Mouse (Mus musculus): Measurements from ENCODE around the gene Gata5. TPM values are rescaled to one million over a fixed set of nuclear protein-coding genes. Genes with fewer than 3 reads are reported as not detected.

Gene Gata5
- polyA plus RNA-seq, 1 experiment from 2014 or later: 3.9 TPM

- 55% methylated on average over 4 of the region's 4 CpGs for WGBS
- no peak overlapping the region for H3K27ac ChIP-seq (ENCODE audit: low read length)
- ATAC-seq (replicated peaks; ENCODE audit: extremely low read depth, insufficient read depth, low FRiP score): no peak
- H3K4me3 ChIP-seq (ENCODE audit: low read length): no peak overlapping the region
- no peak overlapping the region for H3K4me2 ChIP-seq (ENCODE audit: low read depth, low read length)
- no peaks in the 10 kb centered on the region for H3K36me3 ChIP-seq (ENCODE audit: control insufficient read depth, insufficient read depth)
- H3K4me1 ChIP-seq (ENCODE audit: control insufficient read depth, insufficient read depth, low read length): no peaks in the 10 kb centered on the region; the same call in 1 of the 2 replicates
- H3K9ac ChIP-seq (ENCODE audit: low read length): no peak overlapping the region
- no peaks in the 10 kb centered on the region for H3K27me3 ChIP-seq (ENCODE audit: control insufficient read depth, insufficient read depth, low read length)
- H3K9me3 ChIP-seq (replicated peaks; ENCODE audit: control insufficient read depth, low read length): peaks cover 9% of the 10 kb centered on the region
These were observed 29.9 kb downstream of the Gata5 start for GRCm38 (mm10) chr2:180304554-180304953.

DNA sequence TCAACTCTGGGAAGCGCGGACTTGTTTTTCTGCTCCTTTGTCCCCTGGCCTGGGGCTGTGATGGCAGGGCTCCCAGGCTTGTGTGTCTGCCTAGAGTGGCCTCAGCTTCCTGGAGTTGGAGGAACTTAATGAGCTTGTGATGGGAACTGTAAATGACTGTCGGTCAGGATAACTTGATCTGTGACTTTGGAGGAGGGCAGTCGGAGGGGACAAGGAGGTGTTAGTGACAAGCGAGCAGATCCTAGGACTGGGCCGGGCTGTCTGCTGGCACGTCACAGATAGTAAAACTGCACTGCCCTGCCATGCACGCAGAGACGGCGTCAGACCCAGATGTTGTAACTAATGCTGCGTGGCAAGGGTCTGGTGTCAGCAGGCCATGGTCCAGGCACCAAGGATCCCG lies 31.0 kb downstream of the Gata5 start:
- Histone ChIP-seq H3K4me1 (ENCODE audit: control insufficient read depth, insufficient read depth, low read length) (no peaks in the 10 kb centered on the region; the same call in 1 of the 2 replicates), H3K4me3 (ENCODE audit: low read length) (no peak overlapping the region), H3K9ac (ENCODE audit: low read length) (no peak overlapping the region), H3K27ac (ENCODE audit: low read length) (no peak overlapping the region), H3K27me3 (ENCODE audit: control insufficient read depth, insufficient read depth, low read length) (no peaks in the 10 kb centered on the region), H3K9me3 (replicated peaks; ENCODE audit: control insufficient read depth, low read length) (peaks cover 9% of the 10 kb centered on the region), H3K4me2 (ENCODE audit: low read depth, low read length) (no peak overlapping the region), H3K36me3 (ENCODE audit: control insufficient read depth, insufficient read depth) (no peaks in the 10 kb centered on the region)
- WGBS: 55% methylated on average over 12 of the region's 12 CpGs
- ATAC-seq (replicated peaks; ENCODE audit: extremely low read depth, insufficient read depth, low FRiP score): no peak

DNA sequence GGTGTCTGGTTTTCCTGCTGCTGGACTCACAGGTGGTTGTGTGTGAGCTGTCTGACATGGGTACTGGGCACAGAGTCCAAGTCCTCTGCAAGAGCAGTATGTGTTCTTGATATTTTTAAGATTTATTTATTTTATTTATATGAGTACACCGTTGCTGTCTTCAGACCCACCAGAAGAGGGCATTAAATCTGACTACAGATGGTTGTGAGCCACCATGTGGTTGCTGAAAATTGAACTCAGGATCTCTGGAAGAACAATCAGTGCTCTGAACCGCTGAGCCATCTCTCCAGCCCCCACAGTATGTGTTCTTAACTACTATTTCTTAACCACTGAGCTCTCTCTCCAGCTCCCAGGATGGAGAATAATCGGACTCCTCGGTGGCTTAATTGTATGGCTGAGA lies 32.3 kb downstream of the Gata5 start:
- H3K27ac ChIP-seq (ENCODE audit: low read length): no peak overlapping the region
- no peaks in the 10 kb centered on the region for H3K4me1 ChIP-seq (ENCODE audit: control insufficient read depth, insufficient read depth, low read length)
- H3K4me3 ChIP-seq (ENCODE audit: low read length): no peak overlapping the region
- no peak overlapping the region for H3K4me2 ChIP-seq (ENCODE audit: low read depth, low read length)
- no peak for ATAC-seq (replicated peaks; ENCODE audit: extremely low read depth, insufficient read depth, low FRiP score)
- no peaks in the 10 kb centered on the region for H3K27me3 ChIP-seq (ENCODE audit: control insufficient read depth, insufficient read depth, low read length)
- peaks cover 9% of the 10 kb centered on the region for H3K9me3 ChIP-seq (replicated peaks; ENCODE audit: control insufficient read depth, low read length)
- WGBS: 81% methylated on average over 4 of the region's 4 CpGs
- H3K9ac ChIP-seq (ENCODE audit: low read length): no peak overlapping the region
- H3K36me3 ChIP-seq (ENCODE audit: control insufficient read depth, insufficient read depth): no peaks in the 10 kb centered on the region

DNA sequence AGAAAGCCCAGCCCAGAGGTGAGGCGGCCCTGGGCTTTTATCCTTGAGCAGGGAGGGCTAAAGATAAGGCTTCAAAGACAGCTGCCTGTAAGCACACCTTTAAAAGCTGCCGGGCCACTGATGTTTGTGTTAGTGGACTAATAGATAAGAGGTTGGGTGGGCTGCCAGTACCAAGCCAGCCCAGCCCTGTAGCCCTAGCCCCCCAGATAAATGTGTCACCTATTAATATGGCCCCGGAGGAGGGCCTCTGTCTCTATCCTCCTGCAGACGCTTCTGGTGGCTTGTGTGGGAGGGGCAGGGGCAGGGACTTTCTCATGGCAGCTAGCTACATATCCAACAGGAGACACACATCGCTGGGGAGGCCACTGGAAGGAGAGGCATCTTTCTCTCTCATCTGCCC lies 33.7 kb downstream of the Gata5 start:
- Histone ChIP-seq H3K4me2 (ENCODE audit: low read depth, low read length) (no peak overlapping the region), H3K27me3 (ENCODE audit: control insufficient read depth, insufficient read depth, low read length) (no peaks in the 10 kb centered on the region), H3K4me1 (ENCODE audit: control insufficient read depth, insufficient read depth, low read length) (no peaks in the 10 kb centered on the region), H3K9ac (ENCODE audit: low read length) (no peak overlapping the region), H3K27ac (ENCODE audit: low read length) (no peak overlapping the region), H3K36me3 (ENCODE audit: control insufficient read depth, insufficient read depth) (no peaks in the 10 kb centered on the region), H3K9me3 (replicated peaks; ENCODE audit: control insufficient read depth, low read length) (peaks cover 9% of the 10 kb centered on the region), H3K4me3 (ENCODE audit: low read length) (no peak overlapping the region)
- no peak for ATAC-seq (replicated peaks; ENCODE audit: extremely low read depth, insufficient read depth, low FRiP score)
- WGBS: 25% methylated on average over 5 of the region's 5 CpGs

DNA sequence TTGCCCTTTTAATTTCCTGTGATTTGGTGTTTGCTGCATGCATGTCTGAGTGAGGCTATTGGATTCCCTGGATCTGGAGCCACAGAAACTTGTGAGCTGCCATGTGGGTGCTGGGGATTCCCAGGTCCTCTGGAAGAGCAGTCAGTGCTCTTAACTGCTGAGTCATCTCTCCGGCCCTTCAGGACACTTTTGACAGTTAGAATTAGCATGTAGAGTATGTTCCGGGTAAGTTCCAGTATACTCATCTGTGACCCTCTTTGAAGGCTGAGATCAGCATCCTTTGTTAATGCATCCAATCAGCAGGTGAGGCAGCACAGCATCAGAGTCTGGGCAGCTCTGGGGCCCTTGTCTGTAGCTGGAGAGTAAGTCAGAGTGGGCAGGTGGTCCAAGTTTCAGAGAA lies 34.2 kb downstream of the Gata5 start:
- WGBS: 45% methylated on average over 2 of the region's 2 CpGs
- H3K9ac ChIP-seq (ENCODE audit: low read length): no peak overlapping the region
- H3K4me2 ChIP-seq (ENCODE audit: low read depth, low read length): no peak overlapping the region
- no peak overlapping the region for H3K4me3 ChIP-seq (ENCODE audit: low read length)
- no peaks in the 10 kb centered on the region for H3K4me1 ChIP-seq (ENCODE audit: control insufficient read depth, insufficient read depth, low read length)
- no peak for ATAC-seq (replicated peaks; ENCODE audit: extremely low read depth, insufficient read depth, low FRiP score)
- H3K27me3 ChIP-seq (ENCODE audit: control insufficient read depth, insufficient read depth, low read length): no peaks in the 10 kb centered on the region
- peaks cover 9% of the 10 kb centered on the region for H3K9me3 ChIP-seq (replicated peaks; ENCODE audit: control insufficient read depth, low read length)
- H3K36me3 ChIP-seq (ENCODE audit: control insufficient read depth, insufficient read depth): no peaks in the 10 kb centered on the region
- no peak overlapping the region for H3K27ac ChIP-seq (ENCODE audit: low read length)

GRCm38 (mm10) chr2:180292906-180293305 lies 41.6 kb downstream of the Gata5 start:
- Histone ChIP-seq H3K27ac (ENCODE audit: low read length) (no peak overlapping the region), H3K4me3 (ENCODE audit: low read length) (no peak overlapping the region), H3K4me1 (ENCODE audit: control insufficient read depth, insufficient read depth, low read length) (peaks cover 11% of the 10 kb centered on the region; the same call in 1 of the 2 replicates), H3K9ac (ENCODE audit: low read length) (no peak overlapping the region), H3K27me3 (ENCODE audit: control insufficient read depth, insufficient read depth, low read length) (no peaks in the 10 kb centered on the region), H3K9me3 (replicated peaks; ENCODE audit: control insufficient read depth, low read length) (no peaks in the 10 kb centered on the region), H3K4me2 (ENCODE audit: low read depth, low read length) (no peak overlapping the region), H3K36me3 (ENCODE audit: control insufficient read depth, insufficient read depth) (no peaks in the 10 kb centered on the region)
- no peak for ATAC-seq (replicated peaks; ENCODE audit: extremely low read depth, insufficient read depth, low FRiP score)
- whole genome bisulfite sequencing: 60% methylated on average over 8 of the region's 8 CpGs

- WGBS: 57% methylated on average over 4 of the region's 4 CpGs
- Histone ChIP-seq H3K4me3 (ENCODE audit: low read length) (no peak overlapping the region), H3K9me3 (replicated peaks; ENCODE audit: control insufficient read depth, low read length) (no peaks in the 10 kb centered on the region), H3K9ac (ENCODE audit: low read length) (no peak overlapping the region), H3K36me3 (ENCODE audit: control insufficient read depth, insufficient read depth) (no peaks in the 10 kb centered on the region), H3K27ac (ENCODE audit: low read length) (no peak overlapping the region), H3K27me3 (ENCODE audit: control insufficient read depth, insufficient read depth, low read length) (no peaks in the 10 kb centered on the region), H3K4me2 (ENCODE audit: low read depth, low read length) (no peak overlapping the region), H3K4me1 (ENCODE audit: control insufficient read depth, insufficient read depth, low read length) (peaks cover 11% of the 10 kb centered on the region; the same call in 1 of the 2 replicates)
- no peak for ATAC-seq (replicated peaks; ENCODE audit: extremely low read depth, insufficient read depth, low FRiP score)
These were observed 42.5 kb downstream of the Gata5 start for GRCm38 (mm10) chr2:180292026-180292425.

DNA sequence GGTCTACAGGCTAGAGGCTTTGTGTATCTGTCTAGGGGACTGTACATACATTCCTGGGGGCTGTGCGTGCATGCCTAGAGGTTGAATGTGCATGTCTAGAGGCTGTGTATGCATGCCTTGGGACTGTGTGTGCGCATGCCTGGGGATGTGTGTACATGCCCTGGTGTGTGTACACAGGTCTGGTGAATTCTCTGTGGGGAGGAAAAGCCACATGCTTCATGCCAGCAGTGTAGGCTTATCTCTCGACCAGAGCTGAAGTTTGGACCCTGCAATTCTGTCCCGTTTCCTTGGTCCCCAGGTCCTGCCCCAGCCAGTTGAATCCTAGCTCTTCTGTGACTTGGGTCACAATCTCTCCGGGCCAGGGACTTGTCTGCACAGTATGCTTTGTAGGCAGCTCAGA lies 42.9 kb downstream of the Gata5 start:
- H3K9ac ChIP-seq (ENCODE audit: low read length): no peak overlapping the region
- H3K36me3 ChIP-seq (ENCODE audit: control insufficient read depth, insufficient read depth): no peaks in the 10 kb centered on the region
- no peak overlapping the region for H3K4me3 ChIP-seq (ENCODE audit: low read length)
- no peaks in the 10 kb centered on the region for H3K9me3 ChIP-seq (replicated peaks; ENCODE audit: control insufficient read depth, low read length)
- no peak for ATAC-seq (replicated peaks; ENCODE audit: extremely low read depth, insufficient read depth, low FRiP score)
- 73% methylated on average over 5 of the region's 5 CpGs for WGBS
- no peak overlapping the region for H3K4me2 ChIP-seq (ENCODE audit: low read depth, low read length)
- H3K4me1 ChIP-seq (ENCODE audit: control insufficient read depth, insufficient read depth, low read length): peaks cover 11% of the 10 kb centered on the region; the same call in 1 of the 2 replicates
- H3K27ac ChIP-seq (ENCODE audit: low read length): no peak overlapping the region
- H3K27me3 ChIP-seq (ENCODE audit: control insufficient read depth, insufficient read depth, low read length): no peaks in the 10 kb centered on the region

DNA sequence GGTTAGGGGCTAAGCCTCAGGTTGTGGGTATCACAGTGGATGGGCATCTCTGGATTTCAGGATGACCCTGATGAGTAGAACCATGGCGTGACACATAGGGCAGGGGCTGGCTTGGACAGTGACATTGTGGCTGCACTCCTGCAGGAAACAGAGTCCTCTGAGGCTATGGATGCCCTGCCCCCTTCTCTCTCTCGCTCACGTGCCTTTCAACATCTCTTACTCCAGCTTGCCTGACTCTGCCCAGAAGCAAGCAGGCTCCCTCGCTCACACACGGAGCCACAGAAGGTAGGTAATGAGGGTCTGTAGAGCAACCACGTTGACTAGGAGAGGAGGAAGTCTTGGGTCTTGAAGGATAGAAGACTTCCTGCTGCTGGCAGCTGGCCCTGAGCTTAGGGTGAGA lies 44.0 kb downstream of the Gata5 start:
- no peak overlapping the region for H3K9ac ChIP-seq (ENCODE audit: low read length)
- H3K4me3 ChIP-seq (ENCODE audit: low read length): no peak overlapping the region
- no peak for ATAC-seq (replicated peaks; ENCODE audit: extremely low read depth, insufficient read depth, low FRiP score)
- WGBS: 22% methylated on average over 6 of the region's 6 CpGs
- no peak overlapping the region for H3K4me2 ChIP-seq (ENCODE audit: low read depth, low read length)
- no peaks in the 10 kb centered on the region for H3K36me3 ChIP-seq (ENCODE audit: control insufficient read depth, insufficient read depth)
- no peaks in the 10 kb centered on the region for H3K27me3 ChIP-seq (ENCODE audit: control insufficient read depth, insufficient read depth, low read length)
- no peak overlapping the region for H3K27ac ChIP-seq (ENCODE audit: low read length)
- H3K9me3 ChIP-seq (replicated peaks; ENCODE audit: control insufficient read depth, low read length): no peaks in the 10 kb centered on the region
- H3K4me1 ChIP-seq (ENCODE audit: control insufficient read depth, insufficient read depth, low read length): peaks cover 11% of the 10 kb centered on the region; the same call in 1 of the 2 replicates

Measured in heart, embryonic 16.5 days (tissue).